Mouse (Mus musculus) liver (tissue): ENCODE data around the gene Ppp1r36.
"Not testable (repeated sequence)": the region's sequence is repeated elsewhere in the genome, so short reads cannot be mapped to it uniquely, and the experiment has no call there.

ENCODE experiments used
- DNase-seq: peaks from one replicate; pipeline ENCODE4 v3.0.0-alpha.2; 2020; ENCODE audit warnings: mixed read lengths

Gene Ppp1r36

GRCm38 (mm10) chr12:76458445-76458844 is 41.1 kb downstream of the Ppp1r36 start:
- not testable (repeated sequence) for DNase-seq

GRCm38 (mm10) chr12:76459032-76459431 is 41.7 kb downstream of the Ppp1r36 start:
- no peak for DNase-seq

GRCm38 (mm10) chr12:76463391-76463790 is 46.1 kb downstream of the Ppp1r36 start:
- DNase-seq = no peak

- DNase-seq = no peak
Measured at GRCm38 (mm10) chr12:76464651-76465252, 47.4 kb downstream of the Ppp1r36 start.

DNA sequence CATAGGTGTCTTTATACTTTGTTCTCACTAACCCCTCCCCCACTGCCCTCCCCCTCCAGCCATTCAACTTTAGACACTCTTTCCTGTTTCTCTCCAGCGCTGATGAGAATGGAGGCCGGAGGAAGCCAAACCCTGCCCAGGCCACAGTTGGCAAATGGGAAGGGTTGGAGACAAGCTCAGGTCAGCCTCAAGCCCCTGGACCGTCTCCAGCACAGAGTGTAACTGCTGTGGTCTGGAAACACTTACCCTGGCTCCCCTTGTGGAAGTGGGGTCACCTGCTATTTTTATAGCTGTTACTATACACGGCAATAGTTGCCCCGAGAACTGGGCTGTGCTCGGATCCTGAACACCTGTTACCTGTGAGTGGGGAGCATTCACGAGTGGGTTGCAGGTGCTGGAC is 49.3 kb downstream of the Ppp1r36 start:
- no peak for DNase-seq

DNA sequence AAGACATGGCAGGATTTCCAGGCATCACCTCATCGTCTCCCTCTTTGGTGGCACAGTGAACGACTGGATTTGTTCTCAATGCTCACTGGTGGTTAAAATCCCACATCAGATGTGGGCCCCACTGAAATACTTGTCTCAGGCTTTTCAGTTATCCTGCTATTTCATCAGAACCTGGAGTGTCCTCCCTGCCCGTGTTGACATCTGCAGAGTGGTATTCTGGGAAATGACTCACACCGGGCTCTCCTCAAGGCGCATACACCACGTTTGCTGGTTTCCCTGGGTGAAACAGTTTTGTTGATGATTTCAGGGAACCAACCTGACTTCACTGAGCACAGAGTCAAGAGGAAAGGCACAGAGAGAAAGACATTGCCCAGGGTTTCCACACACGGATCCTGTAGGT is 49.9 kb downstream of the Ppp1r36 start:
- no peak for DNase-seq

GRCm38 (mm10) chr12:76472046-76472445 is 54.7 kb downstream of the Ppp1r36 start:
- peak; percentile 62 for DNase-seq

DNA sequence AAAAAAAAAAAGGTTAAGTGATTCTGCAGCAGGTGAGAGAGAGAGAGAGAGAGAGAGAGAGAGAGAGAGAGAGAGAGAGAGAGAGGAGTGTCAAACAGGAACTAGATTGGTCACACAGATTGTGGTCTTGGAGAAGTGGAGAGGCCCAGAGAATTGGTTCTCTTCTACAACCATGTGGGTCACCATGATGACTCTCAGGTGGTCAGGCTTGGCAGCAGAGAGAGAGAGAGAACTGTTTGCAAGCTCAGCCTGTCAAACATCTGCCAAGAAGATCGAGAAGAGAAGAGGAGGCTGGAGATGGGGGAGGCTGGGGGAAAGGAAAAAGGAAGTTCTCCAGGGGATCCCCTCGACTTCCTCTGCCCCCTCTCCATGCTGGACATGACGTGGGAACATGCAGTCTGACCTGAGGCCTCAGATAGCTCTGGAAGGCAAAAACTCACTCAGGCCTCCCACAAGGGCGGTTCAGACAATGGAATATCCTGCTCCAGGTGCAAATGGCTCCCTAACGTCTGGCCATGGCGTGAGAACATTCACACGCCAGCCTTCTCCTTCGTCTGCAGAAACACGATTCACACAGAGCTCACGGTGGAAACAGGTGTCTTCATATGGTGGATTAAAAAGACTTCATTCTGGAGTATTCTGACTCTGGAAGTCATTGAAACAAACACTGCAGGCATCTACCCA is 56.4 kb downstream of the Ppp1r36 start:
- DNase-seq = no peak

- DNase-seq = no peak
Measured at GRCm38 (mm10) chr12:76474246-76474583, 56.9 kb downstream of the Ppp1r36 start.

DNA sequence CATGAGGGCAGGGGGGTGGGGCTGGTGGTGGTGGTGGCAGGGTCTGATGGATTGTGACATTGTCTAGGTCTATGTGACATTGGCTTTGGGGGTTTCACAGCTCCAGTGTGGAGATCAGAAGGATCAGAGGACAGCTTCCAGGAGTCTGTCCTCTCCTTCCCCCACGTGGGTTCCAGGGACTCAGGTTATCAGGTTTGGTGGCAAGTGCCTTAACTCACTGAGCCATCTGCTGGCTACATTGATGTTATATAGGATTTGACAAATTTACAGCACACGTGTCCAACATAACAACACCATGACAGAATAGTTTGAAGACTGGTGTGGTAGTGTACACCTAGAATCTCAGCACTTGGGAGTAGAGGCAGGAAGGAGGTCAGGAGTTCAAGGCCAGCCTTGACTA is 57.5 kb downstream of the Ppp1r36 start:
- no peak for DNase-seq

- no peak for DNase-seq
Measured at GRCm38 (mm10) chr12:76476146-76476545, 58.8 kb downstream of the Ppp1r36 start.

DNA sequence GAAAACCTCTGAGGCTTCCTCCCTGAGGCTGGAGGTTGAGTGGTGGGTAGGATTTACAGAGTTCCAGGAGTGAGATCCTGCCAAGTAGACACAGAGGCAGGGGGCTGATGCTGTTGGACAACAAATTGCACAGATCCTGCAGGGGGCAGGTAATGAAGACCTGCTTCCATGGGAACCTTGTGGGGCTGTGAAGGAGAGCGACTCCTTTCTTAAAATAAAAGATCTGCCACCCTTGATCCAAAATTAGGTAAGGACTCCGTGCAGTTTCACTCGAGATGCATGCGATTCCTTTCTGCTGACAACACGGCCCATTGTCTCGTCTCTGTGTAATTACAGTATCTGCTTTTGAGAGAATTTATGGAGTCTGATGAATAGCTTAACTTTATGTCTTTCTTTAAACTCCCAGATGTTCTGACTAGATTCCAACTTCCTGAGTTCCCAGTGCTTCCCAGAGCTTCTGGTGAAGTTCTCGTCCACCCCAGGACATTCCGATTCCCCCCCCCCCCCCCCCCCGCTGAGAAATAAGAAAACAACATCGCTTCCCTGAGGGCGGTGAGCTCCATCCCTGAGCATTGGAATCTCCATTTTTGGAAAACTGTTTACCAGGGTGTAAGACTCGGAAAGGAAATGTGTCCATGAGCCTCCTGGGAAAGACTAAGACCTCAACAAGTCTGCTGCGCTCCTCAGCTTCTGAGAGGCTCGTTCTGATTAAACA is 61.1 kb downstream of the Ppp1r36 start:
- no peak for DNase-seq

GRCm38 (mm10) chr12:76479174-76479573 is 61.8 kb downstream of the Ppp1r36 start:
- DNase-seq = no peak

GRCm38 (mm10) chr12:76479836-76480495 is 62.6 kb downstream of the Ppp1r36 start:
- DNase-seq = no peak

GRCm38 (mm10) chr12:76482446-76482845 is 65.1 kb downstream of the Ppp1r36 start:
- DNase-seq = no peak

DNA sequence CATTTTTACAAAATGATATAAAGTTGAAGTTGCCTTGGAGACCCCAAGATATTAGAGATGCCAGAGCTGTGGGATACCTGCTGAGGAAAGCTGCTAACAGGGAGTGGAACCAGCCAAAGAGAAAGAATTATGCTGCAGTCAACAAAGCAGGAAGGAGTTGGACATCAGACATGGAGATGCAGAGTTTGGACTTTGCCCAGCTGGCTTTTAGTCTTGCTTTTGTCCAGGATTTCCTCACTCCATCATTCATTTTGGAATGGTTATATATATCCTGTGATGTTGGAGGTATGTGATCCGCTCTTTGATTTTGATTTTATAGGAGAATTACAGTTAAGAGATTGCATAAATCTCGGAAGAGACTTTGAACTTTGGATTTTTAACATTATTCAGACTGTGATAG is 65.6 kb downstream of the Ppp1r36 start:
- no peak for DNase-seq

- DNase-seq = no peak
Measured at GRCm38 (mm10) chr12:76484881-76485280, 67.5 kb downstream of the Ppp1r36 start.

- DNase-seq = no peak
Measured at GRCm38 (mm10) chr12:76485381-76485780, 68.0 kb downstream of the Ppp1r36 start.

GRCm38 (mm10) chr12:76486943-76487342 is 69.6 kb downstream of the Ppp1r36 start:
- no peak for DNase-seq
